Mouse (Mus musculus) ovary, postnatal 36 days (tissue): ENCODE measurements around the gene Cant1.

Source experiments
- DNase-seq: peaks from one replicate; pipeline ENCODE4 v3.0.0; 2022; ENCODE audit warnings: low spot score, mixed read lengths

Cant1 gene

GRCm38 (mm10) chr11:118430291-118430885, 11.5 kb upstream of the Cant1 start:
- peak; percentile 8 for DNase-seq

- peak; percentile 12 for DNase-seq
Observed at GRCm38 (mm10) chr11:118428944-118429709, 10.2 kb upstream of the Cant1 start.

GRCm38 (mm10) chr11:118428460-118428868, 9.6 kb upstream of the Cant1 start:
- peak; percentile 38 for DNase-seq

GRCm38 (mm10) chr11:118427986-118428385, 9.1 kb upstream of the Cant1 start, which contains the start of gene C1qtnf1:
TSS of gene C1qtnf1 (plus strand) at chr11:118428203.
- DNase-seq = peak; percentile 27

GRCm38 (mm10) chr11:118427266-118427779, 8.4 kb upstream of the Cant1 start:
- no peak for DNase-seq

GRCm38 (mm10) chr11:118426765-118427164, 7.9 kb upstream of the Cant1 start:
- no peak for DNase-seq

- DNase-seq = peak; percentile 12
Observed at GRCm38 (mm10) chr11:118424621-118425335, 5.9 kb upstream of the Cant1 start.

- DNase-seq = peak; percentile 76
Observed at GRCm38 (mm10) chr11:118423266-118423971, 4.5 kb upstream of the Cant1 start.

GRCm38 (mm10) chr11:118420261-118420660, 1.4 kb upstream of the Cant1 start:
- no peak for DNase-seq

- no peak for DNase-seq
Observed at GRCm38 (mm10) chr11:118418442-118418833, 448 bp downstream of the Cant1 start.

- DNase-seq = no peak
Observed at GRCm38 (mm10) chr11:118417496-118417895, 1.4 kb downstream of the Cant1 start.

- no peak for DNase-seq
Observed at GRCm38 (mm10) chr11:118416046-118416445, 2.8 kb downstream of the Cant1 start.

GRCm38 (mm10) chr11:118415630-118416029, 3.3 kb downstream of the Cant1 start:
- DNase-seq = no peak

- DNase-seq = no peak
Observed at GRCm38 (mm10) chr11:118414270-118414669, 4.6 kb downstream of the Cant1 start.

- DNase-seq = no peak
Observed at GRCm38 (mm10) chr11:118413055-118413454, 5.8 kb downstream of the Cant1 start.

- no peak for DNase-seq
Observed at GRCm38 (mm10) chr11:118412601-118413000, 6.3 kb downstream of the Cant1 start.

- DNase-seq = no peak
Observed at GRCm38 (mm10) chr11:118411271-118411670, 7.6 kb downstream of the Cant1 start.

- no peak for DNase-seq
Observed at GRCm38 (mm10) chr11:118410479-118410878, 8.4 kb downstream of the Cant1 start.

- DNase-seq = no peak
Observed at GRCm38 (mm10) chr11:118410073-118410444, 8.8 kb downstream of the Cant1 start.

- no peak for DNase-seq
Observed at GRCm38 (mm10) chr11:118409106-118410072, 9.5 kb downstream of the Cant1 start.
